ENCODE assay signal across 10 mouse cellular contexts in genomic region chr10:19691771-19692170, GRCm38 (mm10). TPM values are rescaled to one million over a fixed set of nuclear protein-coding genes. Genes with fewer than 3 reads are reported as not detected.
DNase-seq lines count a peak whose midpoint lies in the region; ATAC-seq lines count a peak whose summit lies in the region.
"Had no signal": no experiment of that assay in that cellular context is flagged by ENCODE, and none has a peak within 500 bp of the region (broad histone marks: within the 10 kb centered on the region; RNA-seq: fewer than 3 reads in every experiment).

No protein-coding gene starts in this region.

- no peak for DNase-seq in hindbrain, embryonic 10.5 days (ENCODE audit: low spot score)
- DNase-seq in heart, adult 8-10 months (ENCODE audit: low spot score): peak; percentile 19
- DNase-seq in spleen, adult 12 weeks (ENCODE audit: low spot score): peak; percentile 37
- DNase-seq in forebrain, embryonic 14.5 days (ENCODE audit: low spot score): no peak
- no peak for DNase-seq in limb, embryonic 10.5 days (ENCODE audit: low spot score)
- DNase-seq in adrenal gland, adult 2 months: no peak

- no peaks in the 10 kb centered on the region for H3K36me3 ChIP-seq in hindbrain, embryonic 10.5 days
- no peaks in the 10 kb centered on the region for H3K36me3 ChIP-seq in hindbrain, embryonic 12.5 days
- H3K36me3 ChIP-seq in liver, embryonic 15.5 days (replicated peaks): no peaks in the 10 kb centered on the region
- H3K36me3 ChIP-seq in forebrain, embryonic 14.5 days (ENCODE audit: control insufficient read depth, insufficient read depth, low read length): no peaks in the 10 kb centered on the region
- H3K36me3 ChIP-seq in limb, embryonic 10.5 days: no peaks in the 10 kb centered on the region
- H3K36me3 ChIP-seq: G1E had no signal

- H3K4me1 ChIP-seq in hindbrain, embryonic 10.5 days (replicated peaks): no peaks in the 10 kb centered on the region
- H3K4me1 ChIP-seq in hindbrain, embryonic 12.5 days: no peaks in the 10 kb centered on the region
- peaks cover 3% of the 10 kb centered on the region for H3K4me1 ChIP-seq in liver, embryonic 15.5 days (replicated peaks)
- no peaks in the 10 kb centered on the region for H3K4me1 ChIP-seq in forebrain, embryonic 14.5 days (ENCODE audit: control insufficient read depth, insufficient read depth, low read length)
- H3K4me1 ChIP-seq in limb, embryonic 10.5 days: no peaks in the 10 kb centered on the region

- H3K4me2 ChIP-seq in hindbrain, embryonic 12.5 days (replicated peaks): no peak overlapping the region
- H3K4me2 ChIP-seq in liver, embryonic 15.5 days: peak overlapping the region; percentile 27
- H3K4me2 ChIP-seq in forebrain, embryonic 14.5 days (ENCODE audit: low read length): no peak overlapping the region

- H3K27ac ChIP-seq in hindbrain, embryonic 10.5 days: 0 out of 2 replicates have a peak overlapping the region, but pooled peaks have one; percentile 5
- H3K27ac ChIP-seq in hindbrain, embryonic 12.5 days: no peak overlapping the region
- peak overlapping the region; percentile 38 for H3K27ac ChIP-seq in liver, embryonic 15.5 days (replicated peaks)
- H3K27ac ChIP-seq in forebrain, embryonic 14.5 days (ENCODE audit: low read depth, low read length): no peak overlapping the region
- H3K27ac ChIP-seq in limb, embryonic 10.5 days: no peak overlapping the region

- ATAC-seq in hindbrain, embryonic 12.5 days (ENCODE audit: low FRiP score): no peak
- peak; percentile 57; the same call in 1 of the 2 replicates for ATAC-seq in liver, embryonic 15.5 days (ENCODE audit: insufficient read depth)
- no peak for ATAC-seq in forebrain, embryonic 14.5 days

- H3K27me3 ChIP-seq in hindbrain, embryonic 10.5 days (ENCODE audit: insufficient read depth, poor library complexity, severe bottlenecking): no peaks in the 10 kb centered on the region
- H3K27me3 ChIP-seq in hindbrain, embryonic 12.5 days: no peaks in the 10 kb centered on the region
- no peaks in the 10 kb centered on the region for H3K27me3 ChIP-seq in liver, embryonic 15.5 days
- H3K27me3 ChIP-seq in forebrain, embryonic 14.5 days (replicated peaks; ENCODE audit: control insufficient read depth, insufficient read depth, low read length): no peaks in the 10 kb centered on the region
- no peaks in the 10 kb centered on the region for H3K27me3 ChIP-seq in limb, embryonic 10.5 days (ENCODE audit: low read depth, poor library complexity, severe bottlenecking)

- H3K9ac ChIP-seq in hindbrain, embryonic 12.5 days: no peak overlapping the region
- no peak overlapping the region for H3K9ac ChIP-seq in liver, embryonic 15.5 days
- no peak overlapping the region for H3K9ac ChIP-seq in forebrain, embryonic 14.5 days (ENCODE audit: low read length)

- 83% methylated on average over 13 of the region's 13 CpGs for WGBS in hindbrain, embryonic 10.5 days
- 82% methylated on average over 13 of the region's 13 CpGs for WGBS in hindbrain, embryonic 12.5 days
- 9% methylated on average over 13 of the region's 13 CpGs for WGBS in liver, embryonic 15.5 days (ENCODE audit: insufficient replicate concordance)
- WGBS in forebrain, embryonic 14.5 days: 88% methylated on average over 13 of the region's 13 CpGs
- WGBS in limb, embryonic 10.5 days: 66% methylated on average over 13 of the region's 13 CpGs

- no peak overlapping the region for H3K4me3 ChIP-seq in hindbrain, embryonic 10.5 days
- H3K4me3 ChIP-seq in hindbrain, embryonic 12.5 days: no peak overlapping the region
- no peak overlapping the region for H3K4me3 ChIP-seq in liver, embryonic 15.5 days (replicated peaks)
- no peak overlapping the region for H3K4me3 ChIP-seq in forebrain, embryonic 14.5 days (ENCODE audit: low read depth, low read length)
- H3K4me3 ChIP-seq in limb, embryonic 10.5 days: no peak overlapping the region

- no peaks in the 10 kb centered on the region for H3K9me3 ChIP-seq in hindbrain, embryonic 10.5 days
- no peaks in the 10 kb centered on the region for H3K9me3 ChIP-seq in hindbrain, embryonic 12.5 days (replicated peaks)
- H3K9me3 ChIP-seq in liver, embryonic 15.5 days (replicated peaks): no peaks in the 10 kb centered on the region
- no peaks in the 10 kb centered on the region for H3K9me3 ChIP-seq in forebrain, embryonic 14.5 days (replicated peaks; ENCODE audit: control insufficient read depth, low read length)
- H3K9me3 ChIP-seq in limb, embryonic 10.5 days (replicated peaks): no peaks in the 10 kb centered on the region
- H3K9me3 ChIP-seq: G1E had no signal

RNA-seq across cellular contexts. Expression of gene Il20ra, which starts 20.6 kb away (rescaled TPM):
- 0.14 TPM in 1 of 2 replicates, not detected in the other for polyA plus RNA-seq in hindbrain, embryonic 10.5 days (2016; fragmentation: Nextera tagmentation; extraction: Ambion mirVana)
- 0.09 TPM in 1 of 2 replicates, not detected in the other for polyA plus RNA-seq in hindbrain, embryonic 12.5 days (2016; fragmentation: Nextera tagmentation; extraction: Ambion mirVana)
- total RNA-seq in heart, adult 8-10 months (2022): not detected
- 0.05 and 0.07 TPM in 2 replicates for polyA plus RNA-seq in liver, embryonic 15.5 days (2015; fragmentation: Nextera tagmentation; extraction: Ambion mirVana)
- not detected in 2 replicates for polyA plus RNA-seq in forebrain, embryonic 14.5 days (2014; fragmentation: Nextera tagmentation; extraction: Ambion mirVana)
- 0.06 and 0.20 TPM in 2 replicates for polyA plus RNA-seq in limb, embryonic 10.5 days (2016; fragmentation: Nextera tagmentation; extraction: Ambion mirVana)
- 1 to 10 TPM; 2.6 to 4.0 TPM for total RNA-seq in adrenal gland, adult 2 months (2021)
- polyA plus RNA-seq in adrenal gland, adult 2 months (2012; rRNA removed): 0.87 and 1.2 TPM in 2 replicates
- polyA plus RNA-seq: G1E; neural tube, embryonic 11.5 days had no signal

Comparison
In these comparisons a context has a peak if more than half of its experiments do, and no peak if none do; other contexts are left out.
1. H3K27ac ChIP-seq: peak in hindbrain, embryonic 10.5 days (single experiment) and liver, embryonic 15.5 days (single experiment); none in hindbrain, embryonic 12.5 days (single experiment), forebrain, embryonic 14.5 days (single experiment) and limb, embryonic 10.5 days (single experiment).
2. DNase-seq: peak in heart, adult 8-10 months (single experiment) and spleen, adult 12 weeks (single experiment); none in hindbrain, embryonic 10.5 days (single experiment), forebrain, embryonic 14.5 days (single experiment), limb, embryonic 10.5 days (single experiment) and adrenal gland, adult 2 months (single experiment).